Mouse (Mus musculus): ENCODE data around the gene Jade2.

DNA sequence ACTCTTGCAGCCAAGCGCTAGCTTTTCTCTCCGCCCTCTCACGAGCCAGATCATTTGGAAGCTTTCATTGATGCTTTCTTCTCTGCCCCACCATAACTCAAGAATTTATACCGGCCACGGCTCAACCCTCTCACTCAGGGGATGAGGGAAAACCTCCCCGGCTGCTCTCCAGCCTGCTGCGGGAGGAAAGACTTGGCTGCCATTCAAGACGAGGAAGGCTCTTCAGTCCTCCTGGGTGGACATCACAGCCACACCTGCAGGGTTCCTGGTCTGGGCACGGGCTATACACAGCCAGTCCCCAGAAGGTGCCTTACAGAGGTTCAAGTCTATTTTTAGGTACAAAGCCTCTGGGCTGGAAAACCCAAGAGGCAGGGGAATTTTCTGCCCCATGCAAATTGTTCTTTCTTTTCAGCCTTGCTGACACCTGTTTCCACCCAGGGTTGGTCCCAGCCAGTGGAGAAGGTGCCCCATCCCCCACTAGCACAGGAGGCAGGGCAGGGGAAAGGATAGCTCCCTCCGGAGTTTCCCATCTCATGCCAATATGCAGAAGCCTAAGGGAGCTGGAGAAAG, 12.8 kb downstream of the Jade2 start:
- TF ChIP-seq CTCF (IDR thresholded peaks at IDR 0.05; ENCODE audit: control insufficient read depth, insufficient read depth, insufficient replicate concordance, low read depth, low read length) (no peak), POLR2A (IDR thresholded peaks at IDR 0.05; ENCODE audit: control insufficient read depth, low read depth, low read length) (no peak)

Measured in testis, adult 2 months (tissue).